Mouse (Mus musculus) CH12F3 (cell line): ENCODE measurements around the gene Zfr2.

Experiments
- in situ Hi-C: fragments of 300-500 bp; cut with MboI; formaldehyde crosslinking; loops from 2 replicates; pipeline ENCODE4 v1.14.3; 2020; ENCODE audit warnings: low sequenced_read_pairs

Zfr2 gene

GRCm38 (mm10) chr10:81232580-81233225, at the start of gene Zfr2:
Gene Zfr2, plus strand, starts transcription at chr10:81233155.
- in situ Hi-C loops: no loop called here

- in situ Hi-C loops: no loop called here
Observed at GRCm38 (mm10) chr10:81183805-81184204, 49.1 kb upstream of the Zfr2 start, which contains the start of gene 4930442H23Rik. Gene 4930442H23Rik, minus strand, starts transcription at chr10:81183849.

- in situ Hi-C loops: no loop called here
Observed at GRCm38 (mm10) chr10:81184765-81185164, 48.2 kb upstream of the Zfr2 start.

- in situ Hi-C loops: no loop called here
Observed at GRCm38 (mm10) chr10:81187161-81187560, 45.8 kb upstream of the Zfr2 start.

GRCm38 (mm10) chr10:81189821-81190220, 43.1 kb upstream of the Zfr2 start:
- in situ Hi-C loops: loop anchor here (10.0 kb wide), 1 partner anchor 155 kb away; the partner anchor contains the start of gene Gipc3

GRCm38 (mm10) chr10:81190236-81190911, 42.6 kb upstream of the Zfr2 start:
- in situ Hi-C loops: loop anchor here (10.0 kb wide), 1 partner anchor 154 kb away; the partner anchor contains the start of gene Gipc3

- in situ Hi-C loops: loop anchor here (10.0 kb wide), 1 partner anchor 154 kb away; the partner anchor contains the start of gene Gipc3
Observed at GRCm38 (mm10) chr10:81190912-81191321, 42.0 kb upstream of the Zfr2 start.

GRCm38 (mm10) chr10:81191342-81191982, 41.5 kb upstream of the Zfr2 start:
- in situ Hi-C loops: loop anchor here (10.0 kb wide), 1 partner anchor 153 kb away; the partner anchor contains the start of gene Gipc3

GRCm38 (mm10) chr10:81192270-81192967, 40.5 kb upstream of the Zfr2 start:
- in situ Hi-C loops: loop anchor here (10.0 kb wide), 1 partner anchor 152 kb away; the partner anchor contains the start of gene Gipc3

GRCm38 (mm10) chr10:81192968-81193501, 39.9 kb upstream of the Zfr2 start:
- in situ Hi-C loops: loop anchor here (10.0 kb wide), 1 partner anchor 152 kb away; the partner anchor contains the start of gene Gipc3

- in situ Hi-C loops: loop anchor here (10.0 kb wide), 1 partner anchor 151 kb away; the partner anchor contains the start of gene Gipc3
Observed at GRCm38 (mm10) chr10:81193991-81194774, 38.8 kb upstream of the Zfr2 start.

GRCm38 (mm10) chr10:81195300-81195699, 37.7 kb upstream of the Zfr2 start:
- in situ Hi-C loops: loop anchor here (10.0 kb wide), 1 partner anchor 150 kb away; the partner anchor contains the start of gene Gipc3

GRCm38 (mm10) chr10:81196470-81197065, 36.4 kb upstream of the Zfr2 start:
- in situ Hi-C loops: loop anchor here (10.0 kb wide), 1 partner anchor 148 kb away; the partner anchor contains the start of gene Gipc3

GRCm38 (mm10) chr10:81197305-81197704, 35.6 kb upstream of the Zfr2 start:
- in situ Hi-C loops: loop anchor here (10.0 kb wide), 1 partner anchor 147 kb away; the partner anchor contains the start of gene Gipc3

GRCm38 (mm10) chr10:81198230-81198629, 34.7 kb upstream of the Zfr2 start:
- in situ Hi-C loops: loop anchor here (10.0 kb wide), 1 partner anchor 147 kb away; the partner anchor contains the start of gene Gipc3

GRCm38 (mm10) chr10:81198990-81199389, 34.0 kb upstream of the Zfr2 start:
- in situ Hi-C loops: loop anchor here (10.0 kb wide), 1 partner anchor 146 kb away; the partner anchor contains the start of gene Gipc3

- in situ Hi-C loops: no loop called here
Observed at GRCm38 (mm10) chr10:81200141-81200540, 32.8 kb upstream of the Zfr2 start.

- in situ Hi-C loops: no loop called here
Observed at GRCm38 (mm10) chr10:81200605-81201287, 32.2 kb upstream of the Zfr2 start.
